Mouse (Mus musculus): ENCODE results near the gene Cblb. TPM values are rescaled to one million over a fixed set of nuclear protein-coding genes. Genes with fewer than 3 reads are reported as not detected.

The Cblb gene
- polyA plus RNA-seq (2017; shearing (Covaris generic)), result 10 to 100 TPM; 83.0 to 86.6 TPM

GRCm38 (mm10) chr16:52031091-52031689 is at the start of gene Cblb:
Gene Cblb, plus strand, starts transcription at chr16:52031225.

Data from activated CD4-positive, CD25-positive, alpha-beta regulatory T cell (primary cell).